Mouse (Mus musculus): ENCODE data around the gene Setdb1. TPM values are rescaled to one million over a fixed set of nuclear protein-coding genes. Genes with fewer than 3 reads are reported as not detected.

Gene Setdb1
- polyA plus RNA-seq, 1 experiment from 2014 or later, result 66.2 TPM

DNA sequence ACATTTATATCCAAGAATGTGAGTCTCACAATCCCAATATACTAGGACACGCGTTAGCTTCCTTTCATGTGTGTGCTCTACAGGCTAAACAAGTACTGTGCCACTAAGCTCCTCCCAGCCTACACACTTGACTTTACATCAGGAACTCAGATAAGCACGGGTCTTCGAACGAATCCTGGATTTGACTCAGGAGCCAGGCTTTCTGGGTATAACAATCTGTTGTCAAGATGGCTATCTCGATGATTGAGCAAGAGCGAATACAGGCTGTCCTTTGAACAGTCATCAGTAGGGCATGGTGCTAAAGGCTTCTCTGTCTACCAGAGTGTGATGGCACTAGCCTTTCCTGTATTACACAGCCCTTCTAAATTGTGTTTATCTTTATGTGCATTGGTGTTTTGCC lies 59.0 kb downstream of the Setdb1 start:
- Histone ChIP-seq H3K27ac (no peak overlapping the region), H3K9ac (no peak overlapping the region), H3K4me1 (no peaks in the 10 kb centered on the region), H3K9me3 (no peaks in the 10 kb centered on the region), H3K36me3 (replicated peaks) (peaks cover 43% of the 10 kb centered on the region), H3K4me3 (replicated peaks) (no peak overlapping the region), H3K4me2 (no peak overlapping the region), H3K27me3 (no peaks in the 10 kb centered on the region)
- ATAC-seq (ENCODE audit: low FRiP score), result no peak
- 93% methylated on average over 7 of the region's 7 CpGs for WGBS

DNA sequence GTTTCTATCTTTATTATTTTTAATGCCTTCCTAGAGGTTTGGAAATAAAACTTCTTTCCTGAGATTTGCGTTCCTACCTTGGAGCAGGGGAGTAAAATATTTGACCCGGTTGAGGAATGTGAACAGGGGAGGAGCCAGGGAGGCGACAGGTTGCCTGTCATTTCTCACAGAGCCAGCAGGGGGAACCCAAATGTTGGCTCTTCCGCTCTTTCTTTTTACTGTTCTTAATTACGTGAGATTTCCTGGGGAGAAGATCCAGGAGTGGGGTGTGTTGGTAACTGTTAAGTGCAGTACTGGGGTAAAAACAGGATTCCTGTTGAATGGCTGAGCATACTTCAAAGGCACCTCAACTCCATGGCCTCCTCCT lies 60.9 kb downstream of the Setdb1 start:
- ATAC-seq (ENCODE audit: low FRiP score), result no peak
- Histone ChIP-seq H3K4me3 (replicated peaks) (no peak overlapping the region), H3K27me3 (no peaks in the 10 kb centered on the region), H3K9ac (no peak overlapping the region), H3K4me1 (no peaks in the 10 kb centered on the region), H3K4me2 (no peak overlapping the region), H3K27ac (no peak overlapping the region), H3K9me3 (no peaks in the 10 kb centered on the region), H3K36me3 (replicated peaks) (peaks cover 59% of the 10 kb centered on the region)
- 11% methylated on average over 5 of the region's 5 CpGs for WGBS

DNA sequence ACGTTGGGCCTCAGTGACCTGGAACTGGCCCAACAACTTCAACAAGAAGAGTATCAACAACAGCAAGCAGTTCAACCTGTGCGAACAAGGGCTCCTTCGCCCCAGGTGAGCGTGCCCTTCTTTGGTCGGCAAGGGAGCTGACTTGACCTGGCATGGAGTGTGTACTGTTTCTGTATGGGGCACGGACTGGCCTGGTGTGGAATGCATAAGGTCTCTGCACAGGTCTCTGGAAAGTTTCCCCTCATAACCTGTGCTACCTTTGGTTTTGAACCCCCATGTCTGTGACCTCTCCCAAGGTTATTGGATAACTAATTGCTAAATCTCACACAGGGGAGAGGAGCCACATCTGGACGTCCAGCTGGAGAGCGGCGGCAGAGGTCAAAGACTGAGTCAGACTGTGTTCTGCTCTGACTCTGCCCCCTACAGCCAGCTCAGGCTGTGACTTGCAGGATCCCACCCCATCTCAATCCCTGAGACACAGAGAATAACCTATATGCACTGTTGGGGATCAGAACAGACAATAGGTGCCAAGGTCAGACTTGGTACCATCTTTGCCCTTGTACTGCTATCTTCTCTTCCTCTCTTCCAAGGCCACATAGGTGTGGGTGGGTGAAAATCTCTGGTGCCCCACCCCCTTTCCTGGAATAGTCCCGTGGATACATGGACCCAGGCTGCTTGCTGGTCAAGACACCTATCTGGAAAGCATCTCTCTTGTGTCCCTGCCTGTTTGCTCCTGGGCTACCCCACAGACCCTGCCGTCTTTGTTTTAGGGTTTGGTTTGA lies 61.5 kb downstream of the Setdb1 start:
- Histone ChIP-seq H3K4me1 (no peaks in the 10 kb centered on the region), H3K4me3 (replicated peaks) (no peak overlapping the region), H3K9ac (no peak overlapping the region), H3K4me2 (no peak overlapping the region), H3K36me3 (replicated peaks) (peaks cover 65% of the 10 kb centered on the region), H3K27ac (no peak overlapping the region), H3K9me3 (no peaks in the 10 kb centered on the region), H3K27me3 (no peaks in the 10 kb centered on the region)
- ATAC-seq (ENCODE audit: low FRiP score), result no peak
- WGBS, result 84% methylated on average over 11 of the region's 11 CpGs

- ATAC-seq (ENCODE audit: low FRiP score), result no peak
- H3K4me3 ChIP-seq (replicated peaks), result no peak overlapping the region
- no peaks in the 10 kb centered on the region for H3K9me3 ChIP-seq
- H3K9ac ChIP-seq, result no peak overlapping the region
- H3K36me3 ChIP-seq (replicated peaks), result peaks cover 69% of the 10 kb centered on the region
- no peak overlapping the region for H3K4me2 ChIP-seq
- no peaks in the 10 kb centered on the region for H3K27me3 ChIP-seq
- H3K4me1 ChIP-seq, result no peaks in the 10 kb centered on the region
- no peak overlapping the region for H3K27ac ChIP-seq
- 93% methylated on average over 5 of the region's 5 CpGs for WGBS
Observed at GRCm38 (mm10) chr3:95294718-95295117, 62.3 kb downstream of the Setdb1 start.

GRCm38 (mm10) chr3:95294316-95294715 lies 62.7 kb downstream of the Setdb1 start:
- H3K4me2 ChIP-seq, result no peak overlapping the region
- H3K27ac ChIP-seq, result no peak overlapping the region
- WGBS, result 90% methylated on average over 7 of the region's 7 CpGs
- H3K27me3 ChIP-seq, result no peaks in the 10 kb centered on the region
- H3K9ac ChIP-seq, result no peak overlapping the region
- peaks cover 73% of the 10 kb centered on the region for H3K36me3 ChIP-seq (replicated peaks)
- H3K4me3 ChIP-seq (replicated peaks), result no peak overlapping the region
- ATAC-seq (ENCODE audit: low FRiP score), result no peak
- H3K4me1 ChIP-seq, result no peaks in the 10 kb centered on the region
- no peaks in the 10 kb centered on the region for H3K9me3 ChIP-seq

DNA sequence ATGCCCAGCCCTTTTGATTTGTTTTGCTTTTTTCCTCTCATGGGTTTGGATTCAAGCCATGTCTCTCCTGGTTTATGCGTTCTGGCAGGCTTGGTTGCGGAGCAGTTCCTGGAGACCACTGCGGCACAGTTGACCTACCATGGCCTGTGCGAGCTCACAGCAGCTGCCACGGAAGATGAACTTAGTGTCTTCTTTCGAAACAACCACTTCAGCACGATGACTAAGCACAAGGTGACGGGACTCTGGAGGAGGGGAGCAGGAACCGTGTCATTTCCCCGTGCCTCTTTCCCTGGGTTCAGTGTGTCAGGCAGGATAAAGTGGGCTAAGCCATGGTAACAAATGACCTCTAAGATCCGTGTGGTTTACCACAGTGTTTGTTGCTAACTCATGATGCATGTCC lies 63.5 kb downstream of the Setdb1 start:
- ATAC-seq (ENCODE audit: low FRiP score), result no peak
- Histone ChIP-seq H3K36me3 (replicated peaks) (peaks cover 77% of the 10 kb centered on the region), H3K4me1 (no peaks in the 10 kb centered on the region)

GRCm38 (mm10) chr3:95292899-95293298 lies 64.1 kb downstream of the Setdb1 start:
- ATAC-seq (ENCODE audit: low FRiP score), result no peak
- WGBS, result 91% methylated on average over 2 of the region's 2 CpGs
- no peak overlapping the region for H3K4me2 ChIP-seq
- no peak overlapping the region for H3K9ac ChIP-seq
- H3K4me1 ChIP-seq, result no peaks in the 10 kb centered on the region
- H3K27me3 ChIP-seq, result no peaks in the 10 kb centered on the region
- H3K36me3 ChIP-seq (replicated peaks), result peaks cover 82% of the 10 kb centered on the region
- no peak overlapping the region for H3K27ac ChIP-seq
- H3K4me3 ChIP-seq (replicated peaks), result no peak overlapping the region
- no peaks in the 10 kb centered on the region for H3K9me3 ChIP-seq

More for the DNA sequence above, 63.5 kb downstream of the Setdb1 start:
- 92% methylated on average over 11 of the region's 11 CpGs for WGBS
- Histone ChIP-seq H3K4me2 (no peak overlapping the region), H3K9ac (no peak overlapping the region), H3K9me3 (no peaks in the 10 kb centered on the region), H3K4me3 (replicated peaks) (no peak overlapping the region), H3K27ac (no peak overlapping the region), H3K27me3 (no peaks in the 10 kb centered on the region)

- H3K9me3 ChIP-seq, result no peaks in the 10 kb centered on the region
- ATAC-seq (ENCODE audit: low FRiP score), result no peak
- H3K4me2 ChIP-seq, result no peak overlapping the region
- no peak overlapping the region for H3K27ac ChIP-seq
- H3K4me3 ChIP-seq (replicated peaks), result no peak overlapping the region
- 82% methylated on average over 4 of the region's 4 CpGs for WGBS
- no peaks in the 10 kb centered on the region for H3K27me3 ChIP-seq
- no peaks in the 10 kb centered on the region for H3K4me1 ChIP-seq
- no peak overlapping the region for H3K9ac ChIP-seq
- peaks cover 75% of the 10 kb centered on the region for H3K36me3 ChIP-seq (replicated peaks)
Observed at GRCm38 (mm10) chr3:95291041-95291440, 66.0 kb downstream of the Setdb1 start.

DNA sequence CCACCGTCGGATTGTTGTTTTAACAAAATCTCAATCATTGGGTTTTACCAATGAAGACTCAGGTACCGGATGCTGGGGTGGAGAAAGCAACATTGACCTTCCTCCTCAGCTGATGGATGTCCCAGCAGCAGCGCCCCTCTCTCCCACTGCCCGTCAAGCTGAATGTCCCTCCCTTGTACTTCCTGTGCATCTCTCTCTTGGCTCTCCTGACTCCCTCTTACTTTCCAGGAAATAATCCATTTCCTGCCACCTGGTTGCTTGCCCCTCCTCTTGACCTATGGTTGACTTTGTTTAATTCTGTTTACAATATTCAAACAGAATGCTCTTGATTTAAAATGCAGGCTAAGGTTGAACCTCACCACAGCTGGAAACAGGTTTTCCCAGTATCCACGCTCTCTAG lies 66.8 kb downstream of the Setdb1 start:
- Histone ChIP-seq H3K9ac (no peak overlapping the region), H3K4me1 (no peaks in the 10 kb centered on the region), H3K27ac (no peak overlapping the region), H3K4me3 (replicated peaks) (no peak overlapping the region), H3K36me3 (replicated peaks) (peaks cover 68% of the 10 kb centered on the region), H3K4me2 (no peak overlapping the region), H3K27me3 (no peaks in the 10 kb centered on the region), H3K9me3 (no peaks in the 10 kb centered on the region)
- WGBS, result 85% methylated on average over 6 of the region's 6 CpGs
- ATAC-seq (ENCODE audit: low FRiP score), result no peak

GRCm38 (mm10) chr3:95289419-95289818 lies 67.6 kb downstream of the Setdb1 start:
- Histone ChIP-seq H3K4me3 (replicated peaks) (no peak overlapping the region), H3K4me1 (no peaks in the 10 kb centered on the region), H3K36me3 (replicated peaks) (peaks cover 61% of the 10 kb centered on the region), H3K4me2 (no peak overlapping the region), H3K9me3 (no peaks in the 10 kb centered on the region), H3K27me3 (no peaks in the 10 kb centered on the region), H3K9ac (no peak overlapping the region), H3K27ac (no peak overlapping the region)
- WGBS, result 94% methylated on average over 4 of the region's 4 CpGs
- ATAC-seq (ENCODE audit: low FRiP score), result no peak

GRCm38 (mm10) chr3:95287541-95287940 lies 69.5 kb downstream of the Setdb1 start:
- H3K9ac ChIP-seq, result no peak overlapping the region
- H3K4me1 ChIP-seq, result peaks cover 10% of the 10 kb centered on the region
- H3K27me3 ChIP-seq, result no peaks in the 10 kb centered on the region
- 95% methylated on average over 3 of the region's 3 CpGs for WGBS
- H3K36me3 ChIP-seq (replicated peaks), result peaks cover 43% of the 10 kb centered on the region
- no peak overlapping the region for H3K4me2 ChIP-seq
- no peaks in the 10 kb centered on the region for H3K9me3 ChIP-seq
- no peak for ATAC-seq (ENCODE audit: low FRiP score)
- no peak overlapping the region for H3K27ac ChIP-seq
- H3K4me3 ChIP-seq (replicated peaks), result no peak overlapping the region

DNA sequence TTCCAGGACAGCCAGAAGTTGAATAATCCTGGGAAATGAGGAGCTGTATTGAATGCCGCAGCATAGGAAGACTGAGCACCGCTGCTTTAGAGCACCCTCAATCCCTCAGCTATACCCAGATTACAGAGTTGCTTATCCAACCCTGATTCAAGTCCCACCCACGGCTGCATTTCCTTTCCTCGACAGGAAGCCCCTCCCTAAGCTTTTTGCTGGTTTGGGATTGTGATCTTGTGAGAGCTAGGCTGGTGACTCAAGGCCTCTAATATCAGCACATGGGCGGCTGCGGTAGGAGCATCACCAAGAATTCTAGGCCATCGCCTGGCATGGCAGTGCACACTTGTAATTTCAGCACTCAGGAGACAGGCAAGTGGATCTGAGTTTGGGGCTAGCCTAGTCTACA lies 70.5 kb downstream of the Setdb1 start:
- ATAC-seq (ENCODE audit: low FRiP score), result no peak
- Histone ChIP-seq H3K36me3 (replicated peaks) (peaks cover 34% of the 10 kb centered on the region), H3K4me3 (replicated peaks) (no peak overlapping the region), H3K9ac (no peak overlapping the region), H3K27ac (no peak overlapping the region), H3K9me3 (no peaks in the 10 kb centered on the region), H3K4me2 (no peak overlapping the region), H3K4me1 (peaks cover 15% of the 10 kb centered on the region), H3K27me3 (no peaks in the 10 kb centered on the region)
- WGBS, result 84% methylated on average over 7 of the region's 7 CpGs

- 74% methylated on average over 5 of the region's 5 CpGs for WGBS
- Histone ChIP-seq H3K4me3 (replicated peaks) (no peak overlapping the region), H3K9me3 (no peaks in the 10 kb centered on the region), H3K9ac (no peak overlapping the region), H3K27ac (no peak overlapping the region), H3K4me1 (peaks cover 15% of the 10 kb centered on the region), H3K4me2 (no peak overlapping the region), H3K27me3 (no peaks in the 10 kb centered on the region), H3K36me3 (replicated peaks) (peaks cover 30% of the 10 kb centered on the region)
- ATAC-seq (ENCODE audit: low FRiP score), result no peak
Observed at GRCm38 (mm10) chr3:95286011-95286410, 71.0 kb downstream of the Setdb1 start.

All from forebrain, embryonic 12.5 days (tissue).